22 mouse cellular contexts compared by ENCODE assay signal in genomic region chr1:37393174-37393573, GRCm38 (mm10). TPM values are rescaled to one million over a fixed set of nuclear protein-coding genes. Genes with fewer than 3 reads are reported as not detected.
A peak's percentile ranks its signal among the peaks of the same experiment; 100 is the strongest.
DNase-seq lines count a peak whose midpoint lies in the region; TF ChIP-seq lines count a peak whose summit lies in the region.
"Had no signal": no experiment of that assay in that cellular context is flagged by ENCODE, and none has a peak within 500 bp of the region (broad histone marks: within the 10 kb centered on the region; RNA-seq: fewer than 3 reads in every experiment).

No protein-coding gene starts in this region.

- TF ChIP-seq CTCF in brain, embryonic 14.5 days (IDR thresholded peaks at IDR 0.05; ENCODE audit: borderline replicate concordance, extremely low read depth, insufficient read depth, insufficient read length) = no peak
- TF ChIP-seq CTCF in layer of hippocampus, adult 2 months (conservative IDR thresholded peaks at IDR 0.05) = no peak

- TF ChIP-seq POLR2A in brain, embryonic 14.5 days (IDR thresholded peaks at IDR 0.05; ENCODE audit: borderline replicate concordance, extremely low read depth, insufficient read depth, insufficient read length, poor library complexity, severe bottlenecking) = no peak

- H3K4me3 ChIP-seq in layer of hippocampus, adult 2 months = no peak overlapping the region
- H3K4me3 ChIP-seq: embryonic facial prominence, embryonic 13.5 days; hindbrain, embryonic 12.5 days; left cerebral cortex, adult 2 months; limb, embryonic 12.5 days; neural tube, embryonic 15.5 days; stomach, embryonic 15.5 days had no signal

- 0 out of 2 replicates have a peak overlapping the region, but pooled peaks have one; percentile 5 for H3K27ac ChIP-seq in layer of hippocampus, adult 2 months
- H3K27ac ChIP-seq: embryonic facial prominence, embryonic 13.5 days; hindbrain, embryonic 12.5 days; left cerebral cortex, adult 2 months; limb, embryonic 12.5 days; neural tube, embryonic 15.5 days; stomach, embryonic 15.5 days had no signal

- DNase-seq in MN1 (ENCODE audit: low spot score) = peak; percentile 43
- peak; percentile 15 for DNase-seq in brain, embryonic 14.5 days (ENCODE audit: low read depth)
- peak; percentile 48 to 58 for DNase-seq in layer of hippocampus, adult 2 months (ENCODE audit: low spot score in 2 of 2)
- DNase-seq in right cerebral cortex, adult 2 months (ENCODE audit: low spot score in 2 of 2) = peak; percentile 34 to 50
- no peak for DNase-seq in lung, adult 18-20 months
- no peak for DNase-seq in adrenal gland, adult (ENCODE audit: inconsistent age in 2 of 2, low spot score in 1 of 2)
- DNase-seq in adrenal gland, postnatal 36 days = no peak
- DNase-seq: adrenal gland, postnatal 25 days; cerebellum, adult 2 months; embryo, embryonic 11 days; gastrocnemius, postnatal 36 days; kidney, adult 11 months; kidney, postnatal 4 days; lung, adult 2 months; lung, postnatal 14 days; thymus, postnatal 36 days had no signal

RNA-seq across cellular contexts. Expression of gene Coa5, which starts 36.7 kb away (rescaled TPM):
- 50.0 and 59.8 TPM in 2 replicates for polyA plus RNA-seq in brain, embryonic 14.5 days (2012; rRNA removed)
- 10 to 100 TPM; 61.2 to 62.5 TPM for total RNA-seq in layer of hippocampus, adult 2 months (2021)
- total RNA-seq in adrenal gland, postnatal 36 days (2021) = 100 to 1,000 TPM; 103 to 112 TPM

RNA-seq across cellular contexts. Expression of gene Unc50, which starts 36.8 kb away (rescaled TPM):
- 76.7 and 112 TPM in 2 replicates for polyA plus RNA-seq in brain, embryonic 14.5 days (2012; rRNA removed)
- total RNA-seq in layer of hippocampus, adult 2 months (2021) = 10 to 100 TPM; 53.3 to 59.7 TPM
- total RNA-seq in adrenal gland, postnatal 36 days (2021) = 10 to 100 TPM; 65.1 to 73.8 TPM

Comparison
In these comparisons a context has a peak if more than half of its experiments do, and no peak if none do; other contexts are left out.
1. DNase-seq: peak in MN1 (single experiment), brain, embryonic 14.5 days (single experiment), layer of hippocampus, adult 2 months (2 of 2) and right cerebral cortex, adult 2 months (2 of 2); none in lung, adult 18-20 months (0 of 2), adrenal gland, adult (0 of 2) and adrenal gland, postnatal 36 days (0 of 2).